Mouse (Mus musculus) G1E (cell line): Measurements from ENCODE around the gene Fam171b. TPM values are rescaled to one million over a fixed set of nuclear protein-coding genes. Genes with fewer than 3 reads are reported as not detected.

Experiments
- ATAC-seq: 2 replicates; pipeline ENCODE4 v1.8.0; 2016; ENCODE audit warnings: mild to moderate bottlenecking; ENCODE audit not compliant: insufficient number of reproducible peaks, poor library complexity, low FRiP score, severe bottlenecking; ENCODE audit errors: extremely low read depth
- DNase-seq: peaks from one replicate; pipeline ENCODE4 v3.0.0; 2012; ENCODE audit warnings: low spot score
- H3K27me3 ChIP-seq: 2 replicates; pipeline ENCODE4 v1.6.1; 2012; ENCODE audit warnings: mild to moderate bottlenecking, low read length, inconsistent platforms; ENCODE audit not compliant: insufficient read depth
- H3K36me3 ChIP-seq: replicated peaks from 2 replicates; pipeline ENCODE3; 2012; ENCODE audit warnings: mild to moderate bottlenecking, inconsistent platforms
- H3K4me1 ChIP-seq: 2 replicates; pipeline ENCODE4 v1.6.1; 2012; ENCODE audit warnings: low read depth, low read length, inconsistent platforms, mixed read lengths; ENCODE audit not compliant: insufficient read depth
- H3K4me3 ChIP-seq: 2 replicates; pipeline ENCODE4 v1.5.1; 2012; ENCODE audit warnings: low read depth, mild to moderate bottlenecking, inconsistent platforms, low read length, moderate library complexity, mixed read lengths
- H3K9me3 ChIP-seq: replicated peaks from 2 replicates; pipeline ENCODE4 v1.6.1; 2012; ENCODE audit warnings: inconsistent platforms
- CTCF ChIP-seq: IDR thresholded peaks from 2 replicates; pipeline ENCODE4 v1.5.1; 2012; ENCODE audit warnings: low read depth, low read length, inconsistent platforms, mixed read lengths
- GATA1 ChIP-seq: IDR thresholded peaks from 2 replicates; pipeline ENCODE4 v1.6.1; 2012; ENCODE audit warnings: borderline replicate concordance, low read length, inconsistent platforms, mixed read lengths
- GATA2 ChIP-seq: IDR thresholded peaks from 2 replicates; pipeline ENCODE4 v1.6.1; 2012; ENCODE audit warnings: low read depth, low read length, inconsistent platforms, borderline replicate concordance
- POLR2AphosphoS5 ChIP-seq: IDR thresholded peaks from 2 replicates; pipeline ENCODE4 v1.6.1; 2012; ENCODE audit warnings: low read depth, low read length, inconsistent platforms; ENCODE audit not compliant: insufficient replicate concordance
- TAL1 ChIP-seq: conservative IDR thresholded peaks from 2 replicates; pipeline ENCODE4 v1.6.1; 2012; ENCODE audit warnings: low read depth, low read length, inconsistent platforms, mixed read lengths
- polyA plus RNA-seq: library from polyadenylated mRNA; stranded (reverse); fragments of >175 nt; gene quantifications from 2 replicates; pipeline ENCODE4 v1.2.3, GENCODE M21; 2012
- total RNA-seq, 2 experiments: library from RNA; stranded (forward) in 1 of 2; stranded (reverse) in 1 of 2; fragments of 200-1000 nt in 1 of 2; fragments of >200 nt in 1 of 2; fragmentation: Nextera tagmentation in 1 of 2; gene quantifications; 2 replicates each; pipeline ENCODE4 v1.2.3; 2014 to 2017

Gene Fam171b
- total and polyA plus RNA-seq, 3 experiments: 1.0 TPM; not detected in 2

GRCm38 (mm10) chr2:83816147-83816546, 3.7 kb downstream of the Fam171b start:
- H3K36me3 ChIP-seq: no peaks in the 10 kb centered on the region
- ATAC-seq: no peak
- peaks cover 10% of the 10 kb centered on the region for H3K27me3 ChIP-seq
- no peak for DNase-seq
- TF ChIP-seq TAL1 (no peak), CTCF (no peak), GATA2 (no peak), POLR2AphosphoS5 (no peak), GATA1 (no peak)
- no peaks in the 10 kb centered on the region; the same call in 1 of the 2 replicates for H3K9me3 ChIP-seq
- peaks cover 6% of the 10 kb centered on the region; the same call in 1 of the 2 replicates for H3K4me1 ChIP-seq
- H3K4me3 ChIP-seq: no peak overlapping the region

DNA sequence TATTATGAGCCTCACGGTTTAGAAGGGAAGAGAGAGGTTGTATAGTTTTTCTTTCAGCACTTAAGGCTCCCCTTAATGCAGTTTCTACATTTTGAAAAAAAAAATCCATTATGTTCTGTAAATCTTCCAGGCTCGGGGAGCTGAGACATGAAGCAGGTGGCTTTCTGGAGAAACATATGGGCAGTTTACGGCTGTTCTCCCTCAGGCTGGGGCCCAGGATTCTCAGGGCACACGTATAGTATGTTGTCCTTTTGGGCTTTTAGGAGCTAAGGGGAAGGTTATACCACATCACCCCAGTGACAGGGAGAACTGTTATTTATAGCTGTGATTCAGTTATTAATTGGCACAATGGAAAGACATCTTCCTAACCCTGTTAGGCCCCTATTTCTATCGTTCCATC, 12.7 kb downstream of the Fam171b start:
- DNase-seq (no peak), ATAC-seq (no peak)
- H3K27me3 ChIP-seq: no peaks in the 10 kb centered on the region
- no peak for TF ChIP-seq GATA1
- no peak for TF ChIP-seq TAL1
- TF ChIP-seq CTCF: no peak
- TF ChIP-seq GATA2: no peak
- no peak for TF ChIP-seq POLR2AphosphoS5
- no peaks in the 10 kb centered on the region for H3K36me3 ChIP-seq
- no peak overlapping the region for H3K4me3 ChIP-seq
- no peaks in the 10 kb centered on the region for H3K9me3 ChIP-seq
- no peaks in the 10 kb centered on the region for H3K4me1 ChIP-seq

- TF ChIP-seq GATA2: no peak
- TF ChIP-seq POLR2AphosphoS5: no peak
- TF ChIP-seq GATA1: no peak
- TF ChIP-seq CTCF: no peak
- TF ChIP-seq TAL1: no peak
- Histone ChIP-seq H3K9me3 (no peaks in the 10 kb centered on the region), H3K4me3 (no peak overlapping the region), H3K4me1 (no peaks in the 10 kb centered on the region), H3K27me3 (peaks cover 10% of the 10 kb centered on the region), H3K36me3 (no peaks in the 10 kb centered on the region)
- ATAC-seq (no peak), DNase-seq (no peak)
Observed at GRCm38 (mm10) chr2:83828895-83829539, 16.6 kb downstream of the Fam171b start.

GRCm38 (mm10) chr2:83832903-83833302, 20.5 kb downstream of the Fam171b start:
- TF ChIP-seq CTCF (no peak), TAL1 (no peak), GATA1 (no peak)
- no peak for DNase-seq
- no peaks in the 10 kb centered on the region for H3K9me3 ChIP-seq
- no peaks in the 10 kb centered on the region for H3K36me3 ChIP-seq
- H3K27me3 ChIP-seq: peaks cover 16% of the 10 kb centered on the region
- H3K4me1 ChIP-seq: no peaks in the 10 kb centered on the region
- H3K4me3 ChIP-seq: no peak overlapping the region
- no peak for ATAC-seq

GRCm38 (mm10) chr2:83835313-83836070, 23.1 kb downstream of the Fam171b start:
- H3K9me3 ChIP-seq: no peaks in the 10 kb centered on the region
- peaks cover 16% of the 10 kb centered on the region for H3K27me3 ChIP-seq
- TF ChIP-seq POLR2AphosphoS5 (no peak), TAL1 (no peak), GATA2 (no peak), GATA1 (no peak), CTCF (no peak)
- ATAC-seq: no peak
- DNase-seq: no peak
- H3K4me1 ChIP-seq: no peaks in the 10 kb centered on the region
- no peaks in the 10 kb centered on the region for H3K36me3 ChIP-seq
- no peak overlapping the region for H3K4me3 ChIP-seq

DNA sequence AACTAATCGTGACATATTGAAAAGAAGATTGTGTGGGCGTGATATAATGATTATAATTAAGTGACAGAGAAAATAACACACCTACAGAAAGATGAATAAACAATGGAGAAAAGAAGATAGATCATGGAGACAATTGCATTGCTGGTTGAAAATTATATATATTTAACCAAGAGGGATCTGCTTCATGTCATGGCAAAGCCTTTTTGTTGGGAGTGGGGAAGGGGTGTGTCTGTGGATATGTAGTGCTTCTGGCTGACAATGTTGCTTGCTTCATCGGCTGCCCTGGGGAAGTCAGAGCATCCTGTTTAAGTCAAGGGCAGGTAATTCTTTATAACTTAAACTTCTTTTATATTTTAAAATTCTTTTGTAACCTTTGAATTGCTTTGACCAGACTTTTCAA, 36.1 kb downstream of the Fam171b start:
- ATAC-seq: no peak
- H3K36me3 ChIP-seq: no peaks in the 10 kb centered on the region
- H3K9me3 ChIP-seq: no peaks in the 10 kb centered on the region
- TF ChIP-seq GATA1 (no peak), POLR2AphosphoS5 (no peak), CTCF (no peak), GATA2 (no peak), TAL1 (no peak)
- no peaks in the 10 kb centered on the region for H3K27me3 ChIP-seq
- no peak for DNase-seq
- no peaks in the 10 kb centered on the region for H3K4me1 ChIP-seq
- no peak overlapping the region for H3K4me3 ChIP-seq
